Mouse (Mus musculus) intestine, postnatal 0 days (tissue): Measurements from ENCODE around the gene Sh3d19. TPM values are rescaled to one million over a fixed set of nuclear protein-coding genes. Genes with fewer than 3 reads are reported as not detected.

Source experiments
- ATAC-seq: fragments of 200-750 bp; cut with Nextera tagmentation; 2 replicates; pipeline ENCODE4 v1.8.0; 2017; ENCODE audit warnings: mild to moderate bottlenecking, moderate TSS enrichment, moderate library complexity
- H3K27ac ChIP-seq: fragments of 300-500 bp; sonication (generic); 2 replicates; pipeline ENCODE4 v1.5.1; 2014; ENCODE audit warnings: mild to moderate bottlenecking, low read depth, low read length, moderate library complexity
- H3K27me3 ChIP-seq: fragments of 300-500 bp; sonication (generic); replicated peaks from 2 replicates; pipeline ENCODE4 v1.6.1; 2014; ENCODE audit warnings: low read length, mixed read lengths; ENCODE audit not compliant: control insufficient read depth, insufficient read depth
- H3K36me3 ChIP-seq: fragments of 300-500 bp; sonication (generic); 2 replicates; pipeline ENCODE4 v1.6.1; 2014; ENCODE audit warnings: mild to moderate bottlenecking, moderate library complexity; ENCODE audit not compliant: control insufficient read depth, insufficient read depth
- H3K4me1 ChIP-seq: fragments of 300-500 bp; sonication (generic); replicated peaks from 2 replicates; pipeline ENCODE4 v1.6.1; 2014; ENCODE audit warnings: antibody characterized with exemption, low read length, mixed read lengths; ENCODE audit not compliant: control insufficient read depth, insufficient read depth
- H3K4me2 ChIP-seq: fragments of 300-500 bp; sonication (generic); replicated peaks from 2 replicates; pipeline ENCODE4 v1.6.1; 2014; ENCODE audit warnings: low read depth, mild to moderate bottlenecking, moderate library complexity
- H3K4me3 ChIP-seq: fragments of 300-500 bp; sonication (generic); 2 replicates; pipeline ENCODE4 v1.5.1; 2014; ENCODE audit warnings: low read depth, low read length
- H3K9ac ChIP-seq: fragments of 300-500 bp; sonication (generic); 2 replicates; pipeline ENCODE4 v1.6.1; 2014; ENCODE audit warnings: mild to moderate bottlenecking, low read depth, low read length
- H3K9me3 ChIP-seq: fragments of 300-500 bp; sonication (generic); 2 replicates; pipeline ENCODE4 v1.6.1; 2016; ENCODE audit warnings: mixed run types; ENCODE audit not compliant: control insufficient read depth
- CTCF ChIP-seq: sonication (generic); IDR thresholded peaks from 2 replicates; pipeline ENCODE4 v1.5.1; 2016; ENCODE audit warnings: low read depth, mild to moderate bottlenecking, control low read depth, antibody characterized with exemption, moderate library complexity
- WGBS: fragments of 180-500 bp; shearing (Covaris S2); extraction: QIAGEN DNeasy Blood & Tissue Kit; methylation state at CpG from one replicate; pipeline ENCODE4 v1.1.7; 2014; 5-methylcytosine and 5-hydroxymethylcytosine counted together
- polyA plus RNA-seq: library from polyadenylated mRNA; unstranded; fragments of >200 nt; fragmentation: Nextera tagmentation; extraction: Ambion mirVana; gene quantifications from 2 replicates; pipeline ENCODE4 v1.2.1, GENCODE M21; 2015

Sh3d19 gene
- polyA plus RNA-seq, 1 experiment from 2014 or later, result 37.4 TPM

DNA sequence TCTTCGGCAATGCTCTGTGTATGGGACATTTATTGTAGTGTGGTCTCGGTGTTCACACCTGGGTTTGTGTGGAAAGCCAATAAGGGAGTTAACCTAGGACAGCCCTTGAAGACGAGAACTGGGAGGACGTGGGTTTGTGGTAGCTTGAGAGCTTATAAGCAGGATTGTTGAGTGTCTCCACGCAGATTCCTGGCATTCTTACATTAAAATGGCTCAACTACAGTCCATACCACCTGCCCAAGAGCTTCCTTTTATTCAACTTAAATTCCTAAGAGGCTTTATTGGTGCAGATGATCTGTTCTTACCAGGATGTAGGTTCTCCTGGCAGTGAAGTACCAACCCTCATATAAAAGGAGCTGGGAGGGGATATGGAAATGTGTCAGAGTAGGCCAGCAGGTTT is 32.0 kb downstream of the Sh3d19 start:
- no peaks in the 10 kb centered on the region for H3K27me3 ChIP-seq
- no peak for ATAC-seq
- 82% methylated on average over 5 of the region's 5 CpGs for WGBS

GRCm38 (mm10) chr3:86004751-86005150 is 33.8 kb downstream of the Sh3d19 start:
- Histone ChIP-seq H3K36me3 (no peaks in the 10 kb centered on the region), H3K4me3 (no peak overlapping the region), H3K9me3 (no peaks in the 10 kb centered on the region), H3K4me2 (no peak overlapping the region), H3K9ac (no peak overlapping the region), H3K4me1 (no peaks in the 10 kb centered on the region), H3K27ac (no peak overlapping the region), H3K27me3 (no peaks in the 10 kb centered on the region)
- 96% methylated on average over 10 of the region's 10 CpGs for WGBS
- no peak for ATAC-seq
- no peak for TF ChIP-seq CTCF

More for the DNA sequence above, 32.0 kb downstream of the Sh3d19 start:
- Histone ChIP-seq H3K4me2 (no peak overlapping the region), H3K9me3 (no peaks in the 10 kb centered on the region), H3K4me1 (no peaks in the 10 kb centered on the region), H3K4me3 (no peak overlapping the region), H3K9ac (no peak overlapping the region), H3K27ac (no peak overlapping the region), H3K36me3 (0 out of 2 replicates have a peak, but pooled peaks cover 5% of the 10 kb centered on the region)
- TF ChIP-seq CTCF, result no peak

GRCm38 (mm10) chr3:86010618-86011017 is 39.7 kb downstream of the Sh3d19 start:
- H3K9ac ChIP-seq, result no peak overlapping the region
- WGBS, result 48% methylated on average over 3 of the region's 3 CpGs
- no peak for ATAC-seq
- H3K36me3 ChIP-seq, result no peaks in the 10 kb centered on the region
- H3K4me2 ChIP-seq, result no peak overlapping the region
- H3K27me3 ChIP-seq, result no peaks in the 10 kb centered on the region
- H3K27ac ChIP-seq, result peak overlapping the region; percentile 63
- H3K9me3 ChIP-seq, result no peaks in the 10 kb centered on the region
- H3K4me3 ChIP-seq, result no peak overlapping the region
- TF ChIP-seq CTCF, result no peak
- 0 out of 2 replicates have a peak, but pooled peaks cover 9% of the 10 kb centered on the region for H3K4me1 ChIP-seq

DNA sequence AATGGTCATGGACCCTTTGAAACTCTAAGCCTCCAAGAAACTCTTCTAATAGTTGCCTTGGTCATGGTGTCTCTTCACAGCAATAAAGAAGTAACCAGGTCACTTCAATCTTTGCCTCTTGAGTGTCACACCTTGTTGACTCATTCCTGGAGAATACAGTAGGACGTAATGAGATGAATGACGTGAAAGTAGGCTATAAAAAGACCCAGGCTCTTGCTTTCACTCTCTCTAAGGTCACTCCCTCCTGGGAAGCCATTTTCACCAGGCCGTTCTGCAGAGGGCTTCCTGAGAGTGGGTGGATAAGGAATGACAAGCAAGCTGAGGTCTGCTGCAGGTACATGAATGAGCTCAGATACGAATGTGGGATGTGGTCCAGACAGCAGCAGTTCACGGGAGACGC is 40.5 kb downstream of the Sh3d19 start:
- Histone ChIP-seq H3K9me3 (no peaks in the 10 kb centered on the region), H3K9ac (no peak overlapping the region), H3K27me3 (no peaks in the 10 kb centered on the region), H3K4me1 (0 out of 2 replicates have a peak, but pooled peaks cover 9% of the 10 kb centered on the region), H3K4me3 (no peak overlapping the region), H3K27ac (peak overlapping the region; percentile 63), H3K36me3 (no peaks in the 10 kb centered on the region), H3K4me2 (peak overlapping the region; percentile 50)
- TF ChIP-seq CTCF, result no peak
- peak; percentile 87 for ATAC-seq
- WGBS, result 38% methylated on average over 6 of the region's 6 CpGs

DNA sequence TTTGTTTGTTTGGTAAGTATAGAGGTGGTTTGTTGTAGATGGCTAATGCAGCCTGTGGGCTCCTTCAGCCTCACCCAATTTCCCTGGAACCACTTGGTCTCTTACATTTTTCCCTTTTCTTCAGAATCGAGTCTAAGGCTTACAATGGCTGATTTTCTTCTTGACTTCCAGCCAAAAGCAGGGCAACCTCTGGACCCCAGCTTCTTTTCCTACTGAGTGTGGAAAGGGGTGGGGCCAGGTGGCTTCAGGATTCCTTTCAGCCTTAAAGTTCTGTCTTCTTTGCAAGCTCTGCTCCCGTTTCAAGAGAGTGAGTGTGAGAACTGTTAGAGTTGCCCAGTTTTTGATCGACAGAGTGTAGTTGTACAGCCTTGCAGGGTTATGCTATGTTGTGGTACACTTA is 40.9 kb downstream of the Sh3d19 start:
- no peaks in the 10 kb centered on the region for H3K36me3 ChIP-seq
- no peaks in the 10 kb centered on the region for H3K27me3 ChIP-seq
- H3K9me3 ChIP-seq, result no peaks in the 10 kb centered on the region
- ATAC-seq, result peak; percentile 65
- no peak overlapping the region for H3K9ac ChIP-seq
- peak overlapping the region; percentile 63; the same call in 1 of the 2 replicates for H3K27ac ChIP-seq
- H3K4me1 ChIP-seq, result 0 out of 2 replicates have a peak, but pooled peaks cover 9% of the 10 kb centered on the region
- H3K4me3 ChIP-seq, result no peak overlapping the region
- 42% methylated on average over 3 of the region's 3 CpGs for WGBS
- no peak for TF ChIP-seq CTCF
- peak overlapping the region; percentile 50 for H3K4me2 ChIP-seq

DNA sequence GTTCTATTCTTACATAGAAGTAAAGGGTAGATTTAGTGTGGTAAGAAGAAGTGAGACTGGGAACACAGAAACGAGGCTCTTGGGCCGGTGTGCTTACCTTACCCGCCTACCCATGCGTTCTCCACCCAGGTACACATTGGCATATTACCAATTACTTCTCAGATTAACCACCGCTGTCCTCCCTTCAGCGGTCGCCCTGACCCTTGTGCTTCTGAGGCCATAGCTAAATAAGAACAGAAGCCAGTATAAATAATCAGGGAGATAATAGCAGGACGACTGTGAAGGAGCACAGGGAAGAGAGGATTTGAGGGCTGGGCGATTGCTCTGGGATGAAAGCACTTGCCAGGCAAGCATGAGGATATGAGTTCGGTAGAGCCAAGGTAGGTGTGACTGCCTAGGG is 42.9 kb downstream of the Sh3d19 start:
- 55% methylated on average over 10 of the region's 10 CpGs for WGBS
- Histone ChIP-seq H3K4me2 (no peak overlapping the region), H3K4me3 (no peak overlapping the region), H3K9me3 (no peaks in the 10 kb centered on the region), H3K27ac (no peak overlapping the region), H3K4me1 (0 out of 2 replicates have a peak, but pooled peaks cover 9% of the 10 kb centered on the region), H3K36me3 (0 out of 2 replicates have a peak, but pooled peaks cover 3% of the 10 kb centered on the region), H3K27me3 (no peaks in the 10 kb centered on the region), H3K9ac (no peak overlapping the region)
- no peak for TF ChIP-seq CTCF
- ATAC-seq, result no peak

- peaks cover 3% of the 10 kb centered on the region; the same call in 1 of the 2 replicates for H3K36me3 ChIP-seq
- H3K9ac ChIP-seq, result no peak overlapping the region
- H3K27me3 ChIP-seq, result no peaks in the 10 kb centered on the region
- WGBS, result 53% methylated on average over 1 of the region's 1 CpGs
- peak; percentile 63 for ATAC-seq
- H3K4me1 ChIP-seq, result no peaks in the 10 kb centered on the region
- H3K4me3 ChIP-seq, result no peak overlapping the region
- H3K4me2 ChIP-seq, result no peak overlapping the region
- TF ChIP-seq CTCF, result no peak
- H3K9me3 ChIP-seq, result no peaks in the 10 kb centered on the region
- H3K27ac ChIP-seq, result no peak overlapping the region
These were observed 46.1 kb downstream of the Sh3d19 start for GRCm38 (mm10) chr3:86016965-86017364.
